Mouse (Mus musculus): Measurements from ENCODE around the gene Chchd6. TPM values are rescaled to one million over a fixed set of nuclear protein-coding genes. Genes with fewer than 3 reads are reported as not detected.

The Chchd6 gene
- polyA plus RNA-seq, 1 experiment from 2014 or later, result 184 TPM

DNA sequence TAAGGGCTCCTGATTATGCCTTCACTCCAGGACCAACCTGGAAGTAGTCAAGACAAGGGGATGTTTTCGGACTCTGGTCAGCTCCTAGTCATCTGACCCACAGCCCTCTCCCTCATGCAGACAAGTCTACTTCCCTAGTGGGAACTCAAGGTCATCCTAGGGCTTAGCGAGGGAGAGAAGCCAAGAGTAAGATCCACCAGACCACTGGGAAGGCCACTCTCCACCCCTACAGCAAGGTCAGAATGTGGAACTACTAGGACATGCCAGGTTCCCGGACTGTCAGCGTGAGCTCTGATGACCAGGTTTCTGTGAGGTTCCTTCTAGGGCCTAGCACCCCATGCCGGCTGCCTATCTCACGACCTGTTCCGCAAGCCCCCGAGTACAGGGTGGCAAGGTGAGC is 256.7 kb downstream of the Chchd6 start:
- Histone ChIP-seq H3K9me3 (replicated peaks; ENCODE audit: control insufficient read depth, low read length) (no peaks in the 10 kb centered on the region), H3K4me3 (ENCODE audit: low read depth, low read length) (no peak overlapping the region), H3K36me3 (ENCODE audit: control insufficient read depth, insufficient read depth, low read length) (peaks cover 97% of the 10 kb centered on the region), H3K27ac (ENCODE audit: low read depth, low read length) (no peak overlapping the region), H3K4me2 (ENCODE audit: low read length) (no peak overlapping the region), H3K9ac (ENCODE audit: low read length) (no peak overlapping the region), H3K4me1 (ENCODE audit: control insufficient read depth, insufficient read depth, low read length) (peaks cover 9% of the 10 kb centered on the region), H3K27me3 (replicated peaks; ENCODE audit: control insufficient read depth, insufficient read depth, low read length) (no peaks in the 10 kb centered on the region)
- ATAC-seq, result no peak
- DNase-seq (ENCODE audit: low spot score), result no peak
- WGBS, result 98% methylated on average over 8 of the region's 8 CpGs

DNA sequence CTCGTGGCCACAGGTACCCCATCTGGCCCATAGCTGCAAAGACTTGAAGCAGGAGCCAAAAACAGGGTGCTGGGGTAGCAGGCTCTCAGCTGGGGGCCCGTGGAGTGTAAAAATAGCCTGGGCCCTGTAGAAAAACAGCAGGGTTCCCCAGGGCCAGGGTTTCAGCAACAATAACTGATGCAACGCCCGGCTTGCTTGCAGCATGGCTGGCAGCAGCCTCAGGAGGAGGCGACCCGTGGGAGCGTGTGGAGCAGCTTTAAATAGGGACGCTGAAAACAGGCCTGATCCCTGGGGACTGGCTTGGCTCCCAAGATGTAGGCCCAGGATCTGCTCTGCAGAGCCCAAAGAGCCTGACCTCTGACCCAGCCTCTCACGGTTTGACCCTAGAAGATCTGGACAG is 257.9 kb downstream of the Chchd6 start:
- 80% methylated on average over 9 of the region's 9 CpGs for WGBS
- no peak for DNase-seq (ENCODE audit: low spot score)
- H3K36me3 ChIP-seq (ENCODE audit: control insufficient read depth, insufficient read depth, low read length), result peaks cover 98% of the 10 kb centered on the region

GRCm38 (mm10) chr6:89333964-89334702 is 261.3 kb downstream of the Chchd6 start:
- Histone ChIP-seq H3K9me3 (replicated peaks; ENCODE audit: control insufficient read depth, low read length) (no peaks in the 10 kb centered on the region), H3K27me3 (replicated peaks; ENCODE audit: control insufficient read depth, insufficient read depth, low read length) (no peaks in the 10 kb centered on the region), H3K4me2 (ENCODE audit: low read length) (no peak overlapping the region), H3K4me1 (ENCODE audit: control insufficient read depth, insufficient read depth, low read length) (peaks cover 12% of the 10 kb centered on the region), H3K9ac (ENCODE audit: low read length) (no peak overlapping the region), H3K4me3 (ENCODE audit: low read depth, low read length) (no peak overlapping the region), H3K36me3 (ENCODE audit: control insufficient read depth, insufficient read depth, low read length) (peaks cover 98% of the 10 kb centered on the region), H3K27ac (ENCODE audit: low read depth, low read length) (peak overlapping the region; percentile 65)
- ATAC-seq (peak; percentile 82), DNase-seq (ENCODE audit: low spot score) (peak; percentile 90)
- 46% methylated on average over 12 of the region's 12 CpGs for WGBS

More for the DNA sequence above, 257.9 kb downstream of the Chchd6 start:
- Histone ChIP-seq H3K9ac (ENCODE audit: low read length) (no peak overlapping the region), H3K4me1 (ENCODE audit: control insufficient read depth, insufficient read depth, low read length) (peaks cover 12% of the 10 kb centered on the region), H3K9me3 (replicated peaks; ENCODE audit: control insufficient read depth, low read length) (no peaks in the 10 kb centered on the region), H3K27me3 (replicated peaks; ENCODE audit: control insufficient read depth, insufficient read depth, low read length) (no peaks in the 10 kb centered on the region), H3K27ac (ENCODE audit: low read depth, low read length) (no peak overlapping the region), H3K4me3 (ENCODE audit: low read depth, low read length) (no peak overlapping the region), H3K4me2 (ENCODE audit: low read length) (no peak overlapping the region)
- ATAC-seq, result no peak

Other genes starting within 250 kb of the Chchd6 start
- 26.8 and 31.9 TPM in 2 replicates for gene Plxna1, start 233.0 kb downstream of the Chchd6 start, polyA plus RNA-seq (2014; fragmentation: Nextera tagmentation; extraction: Ambion mirVana)
- gene Txnrd3, start 48.3 kb upstream of the Chchd6 start, polyA plus RNA-seq (2014; fragmentation: Nextera tagmentation; extraction: Ambion mirVana), result 11.9 and 12.1 TPM in 2 replicates
- not detected in 2 replicates for gene Vmn1r40, start 111.9 kb upstream of the Chchd6 start, polyA plus RNA-seq (2014; fragmentation: Nextera tagmentation; extraction: Ambion mirVana)
- not detected in 2 replicates for gene Vmn1r41, start 145.1 kb upstream of the Chchd6 start, polyA plus RNA-seq (2014; fragmentation: Nextera tagmentation; extraction: Ambion mirVana)